Mouse (Mus musculus): Measurements from ENCODE around the gene Lrp1.

Gene Lrp1

DNA sequence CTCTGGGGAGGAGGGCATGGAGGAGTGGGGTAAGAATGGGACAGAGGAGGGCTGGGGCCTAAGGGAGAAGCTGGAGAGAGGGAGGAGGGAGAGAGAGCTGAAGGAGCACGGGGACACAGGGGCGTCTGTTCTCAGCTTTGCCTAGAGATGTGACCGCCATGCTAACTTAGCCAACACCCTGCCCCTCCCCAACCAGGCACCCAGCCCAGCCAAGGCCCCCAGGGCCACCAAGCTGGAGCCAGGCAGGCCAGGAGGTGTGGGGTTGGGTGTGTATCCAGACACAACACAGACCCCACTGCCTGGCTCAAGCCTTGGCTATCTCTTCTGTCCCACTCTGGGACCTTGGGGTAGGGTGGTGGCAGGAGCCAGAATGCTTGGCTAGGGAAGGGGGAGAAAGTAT lies 5.4 kb downstream of the Lrp1 start:
- DNase-seq (ENCODE audit: low spot score in 2 of 2) = no peak

DNA sequence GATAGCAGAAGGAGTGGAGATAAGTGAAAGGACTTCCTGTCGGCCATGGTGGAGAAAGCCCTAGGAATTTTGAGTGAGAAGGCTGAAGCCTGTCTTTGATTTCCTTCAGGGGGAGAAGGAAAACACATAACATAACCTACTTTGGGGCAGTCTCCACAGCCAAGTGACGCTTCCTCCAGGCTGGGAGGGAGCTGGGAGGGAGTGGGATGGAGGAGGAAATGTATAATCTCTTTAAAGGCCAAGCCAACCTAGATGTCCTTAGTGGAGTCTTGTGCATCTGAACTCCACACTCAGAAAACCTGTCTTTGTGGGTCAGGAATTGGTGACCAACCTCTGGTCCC lies 5.9 kb downstream of the Lrp1 start:
- DNase-seq (ENCODE audit: low spot score in 2 of 2) = no peak

GRCm38 (mm10) chr10:127614236-127615033 lies 6.5 kb downstream of the Lrp1 start:
- no peak for DNase-seq (ENCODE audit: low spot score in 2 of 2)

GRCm38 (mm10) chr10:127612079-127612775 lies 8.7 kb downstream of the Lrp1 start:
- no peak for DNase-seq (ENCODE audit: low spot score in 2 of 2)

DNA sequence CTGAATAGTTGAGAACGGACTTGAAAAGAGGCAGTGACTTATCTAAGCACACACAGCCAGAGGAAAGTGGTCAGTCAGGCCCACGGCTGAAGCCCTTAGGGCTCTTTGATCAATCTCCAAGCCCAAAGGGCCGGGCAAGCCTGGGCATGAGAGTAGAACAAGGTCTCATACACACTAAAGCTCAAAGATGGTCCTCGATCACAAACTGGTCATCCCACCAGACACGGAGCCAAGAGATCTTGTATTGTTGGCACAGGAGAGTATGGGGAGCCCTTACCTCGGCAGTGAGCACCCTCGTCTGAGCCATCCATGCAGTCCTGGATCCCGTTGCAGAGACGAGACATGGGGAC lies 10.9 kb downstream of the Lrp1 start:
- DNase-seq (ENCODE audit: low spot score in 2 of 2) = no peak

DNA sequence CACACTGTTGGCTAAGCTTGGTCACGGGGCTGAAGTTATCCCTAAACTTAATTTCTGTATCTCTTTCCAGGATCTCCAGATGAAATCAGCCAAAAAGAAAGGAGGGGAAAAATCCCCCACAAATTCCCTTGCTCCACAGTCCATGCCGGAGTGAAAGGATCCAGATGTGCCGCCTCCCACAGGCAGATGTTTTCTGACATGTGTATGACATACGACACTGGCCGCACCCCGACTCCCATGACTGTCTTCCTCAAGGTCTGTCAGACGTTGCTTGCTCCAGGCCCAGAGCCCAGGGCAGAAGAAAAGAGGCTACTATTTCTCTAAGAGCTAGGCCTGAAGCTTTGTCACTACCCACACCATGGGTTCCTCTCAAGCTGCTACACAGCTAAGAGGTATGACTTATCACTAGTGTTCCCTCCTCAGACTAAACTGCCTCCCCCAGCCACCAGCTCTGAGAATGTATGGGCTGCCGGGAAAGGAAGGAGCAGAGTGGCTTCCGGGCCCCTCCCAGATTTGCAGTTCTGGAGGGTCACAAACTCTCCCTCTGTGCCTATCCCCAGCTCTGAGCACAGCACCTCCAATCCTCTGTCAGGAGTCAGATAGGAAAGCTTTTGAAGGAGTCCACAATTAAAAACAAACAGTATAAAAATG lies 11.4 kb downstream of the Lrp1 start:
- DNase-seq (ENCODE audit: low spot score in 2 of 2) = no peak

GRCm38 (mm10) chr10:127607059-127607458 lies 13.9 kb downstream of the Lrp1 start:
- DNase-seq (ENCODE audit: low spot score in 2 of 2) = no peak

DNA sequence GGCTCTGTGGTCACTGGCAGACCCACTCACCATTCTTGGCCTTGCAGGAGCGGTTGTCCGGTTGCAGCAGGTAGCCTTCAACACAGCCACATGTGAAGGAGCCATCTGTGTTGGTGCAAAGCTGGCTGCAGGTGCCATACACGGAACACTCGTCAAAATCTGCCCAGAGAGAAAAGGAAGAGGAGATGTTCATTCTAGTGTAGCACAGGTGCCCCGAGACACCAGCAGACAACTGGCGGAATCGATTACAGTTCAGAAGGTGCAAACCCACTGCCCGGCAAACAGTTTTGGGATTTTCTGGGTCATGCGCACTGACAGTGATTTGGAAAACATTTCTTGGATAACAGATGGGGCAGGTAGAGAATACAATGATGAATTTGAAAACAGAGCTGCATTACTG lies 15.2 kb downstream of the Lrp1 start:
- no peak for DNase-seq (ENCODE audit: low spot score in 2 of 2)

DNA sequence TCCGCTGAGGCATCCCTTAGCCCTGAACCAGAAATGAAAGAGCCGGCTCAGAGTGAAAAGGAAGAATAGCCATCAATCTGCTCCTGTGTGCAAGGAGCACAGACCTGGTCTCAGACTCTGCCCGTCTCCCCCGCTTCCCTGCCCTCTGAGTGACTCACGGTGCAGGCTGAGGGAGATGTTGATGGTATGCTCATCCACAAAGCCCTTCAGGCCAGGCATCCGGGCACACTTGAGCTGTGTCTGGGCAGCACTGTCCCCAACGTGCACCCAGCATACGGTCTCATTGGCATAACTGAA lies 15.7 kb downstream of the Lrp1 start:
- no peak for DNase-seq (ENCODE audit: low spot score in 2 of 2)

DNA sequence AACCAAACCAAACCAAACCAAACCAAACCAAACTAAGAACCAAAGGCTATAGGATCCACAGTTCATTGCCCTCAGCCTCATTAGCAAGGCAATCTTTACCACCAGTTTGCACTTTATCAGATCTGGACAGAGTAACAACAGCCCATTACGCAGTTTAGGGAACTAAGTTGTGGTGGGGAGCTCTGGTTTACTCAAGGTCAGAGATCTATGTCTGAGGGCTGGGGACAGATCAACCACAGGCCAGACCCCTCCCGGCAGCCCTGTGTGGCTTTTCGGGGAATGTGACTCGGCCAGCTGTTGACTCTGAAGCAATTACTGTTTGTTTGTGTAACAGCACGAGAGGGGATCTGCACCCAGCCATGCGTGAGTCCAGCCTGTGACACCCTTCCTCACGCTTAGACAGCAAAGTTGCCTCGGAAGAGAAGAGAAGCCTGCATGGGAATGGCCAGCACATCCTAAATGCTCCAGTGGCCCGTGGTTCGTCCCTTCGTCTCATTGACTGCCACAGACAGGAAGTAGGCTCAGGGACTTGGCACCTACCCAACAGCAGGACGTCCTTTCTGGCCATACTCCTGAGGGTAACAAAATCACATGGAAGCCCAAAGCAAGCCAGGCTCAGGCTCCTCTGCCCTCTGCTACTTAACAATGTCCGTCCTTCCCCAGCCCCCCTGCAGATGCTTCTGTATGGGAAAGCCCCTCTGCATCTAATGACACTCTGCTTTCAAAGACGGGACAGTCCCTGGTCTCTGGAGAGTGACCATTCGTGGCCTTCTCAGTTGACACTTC lies 16.3 kb downstream of the Lrp1 start:
- DNase-seq (ENCODE audit: low spot score in 2 of 2) = no peak

DNA sequence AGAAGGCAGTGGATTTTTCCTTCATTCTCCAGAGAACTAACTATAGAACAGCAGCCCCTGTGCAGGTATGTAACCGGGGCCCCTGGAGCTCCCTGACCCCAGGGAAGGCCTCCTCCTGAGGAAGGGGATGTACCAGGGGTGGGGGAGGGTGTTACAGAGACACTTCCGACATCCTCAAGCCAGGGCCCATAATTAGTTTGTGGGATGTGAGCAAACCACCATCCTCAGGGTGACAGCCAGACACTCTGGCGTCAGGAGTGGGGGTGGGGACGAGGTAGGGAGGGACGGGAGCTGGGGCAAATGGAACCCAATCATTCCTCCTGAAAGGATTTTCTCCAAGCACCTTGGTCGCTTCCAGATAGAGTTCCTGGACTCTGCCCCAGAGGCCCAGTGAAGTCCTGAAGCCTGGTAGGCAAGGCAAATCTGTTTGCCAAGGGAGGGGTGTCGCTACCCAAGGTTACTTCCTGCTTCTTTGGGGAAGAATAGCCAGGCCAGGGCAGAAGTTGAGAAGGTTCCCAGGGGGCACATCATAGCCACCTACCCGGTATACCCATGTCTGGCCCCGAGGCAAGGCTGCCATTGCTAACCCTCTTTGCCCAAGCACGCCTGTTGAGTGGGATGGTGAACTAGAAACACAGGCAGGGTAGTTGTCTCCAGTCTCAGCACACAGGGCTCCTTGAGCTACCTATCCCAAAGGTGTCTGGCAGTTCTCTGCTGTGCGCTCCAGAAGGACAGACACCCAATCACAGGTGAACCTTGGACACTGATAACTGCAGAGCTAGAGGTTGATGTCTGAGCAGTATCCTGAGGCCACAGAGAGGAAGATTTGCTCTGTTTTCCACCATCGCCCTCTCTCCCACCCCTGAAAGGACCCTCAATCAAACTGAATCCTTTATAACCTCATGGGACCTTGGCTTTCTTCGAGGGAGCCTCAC lies 17.2 kb downstream of the Lrp1 start:
- no peak for DNase-seq (ENCODE audit: low spot score in 2 of 2)

- no peak for DNase-seq (ENCODE audit: low spot score in 2 of 2)
Observed at GRCm38 (mm10) chr10:127602194-127602593, 18.8 kb downstream of the Lrp1 start.

DNA sequence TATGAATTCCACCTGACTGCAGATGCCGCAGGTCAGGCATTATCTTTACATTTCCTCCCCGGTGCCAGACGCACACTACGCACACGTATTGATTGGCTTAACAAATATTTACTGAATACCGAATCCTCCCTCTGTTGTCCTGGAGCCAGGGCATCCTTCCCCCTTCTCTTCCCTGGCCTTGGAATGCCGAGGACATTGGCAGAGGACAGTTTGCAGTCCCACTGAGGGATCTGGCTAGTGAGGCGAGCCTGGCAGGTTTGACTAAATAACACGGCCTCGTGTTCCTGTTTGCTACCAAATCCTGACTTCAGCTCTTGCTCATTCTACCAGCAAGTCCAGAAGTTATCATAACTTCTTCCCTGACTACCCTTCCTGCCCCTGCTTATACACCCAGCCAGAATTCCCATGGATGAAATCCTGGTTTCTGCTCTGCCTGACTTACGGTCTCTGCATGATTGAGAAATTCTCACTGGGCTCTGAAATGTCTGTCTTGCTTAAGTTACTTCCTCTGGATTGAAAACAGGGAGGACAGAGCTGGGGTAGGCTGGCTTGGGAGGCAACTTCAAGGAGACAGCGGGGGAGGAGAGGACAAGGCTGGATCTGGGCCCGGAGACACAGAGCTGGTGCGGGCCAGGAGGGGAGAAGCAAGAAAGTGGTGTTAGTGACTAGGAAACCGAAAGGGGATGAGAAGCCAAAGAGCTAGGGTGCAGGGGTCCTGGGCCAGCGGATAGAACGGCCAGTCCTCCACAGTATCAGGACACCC lies 21.0 kb downstream of the Lrp1 start:
- no peak for DNase-seq (ENCODE audit: low spot score in 2 of 2)

DNA sequence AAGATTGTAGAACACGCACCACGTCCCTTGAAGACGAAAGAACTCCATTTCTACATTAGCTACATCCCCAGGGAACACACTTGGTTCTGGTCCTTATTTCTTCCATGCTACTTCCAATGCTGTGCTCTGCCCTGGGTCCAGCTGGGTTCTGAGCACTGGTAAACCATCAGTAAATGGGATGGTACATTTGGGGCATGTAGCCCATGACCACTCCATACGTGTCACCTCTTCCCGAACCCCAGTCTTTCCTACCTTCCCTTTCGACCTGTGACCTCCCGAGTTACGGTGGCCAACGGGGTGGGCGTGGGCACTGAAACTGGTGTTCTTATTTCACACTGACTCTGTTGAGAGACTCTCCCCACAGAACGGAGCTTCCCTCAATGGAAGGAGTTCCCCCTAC lies 21.7 kb downstream of the Lrp1 start:
- no peak for DNase-seq (ENCODE audit: low spot score in 2 of 2)

GRCm38 (mm10) chr10:127598607-127599006 lies 22.3 kb downstream of the Lrp1 start:
- no peak for DNase-seq (ENCODE audit: low spot score in 2 of 2)

DNA sequence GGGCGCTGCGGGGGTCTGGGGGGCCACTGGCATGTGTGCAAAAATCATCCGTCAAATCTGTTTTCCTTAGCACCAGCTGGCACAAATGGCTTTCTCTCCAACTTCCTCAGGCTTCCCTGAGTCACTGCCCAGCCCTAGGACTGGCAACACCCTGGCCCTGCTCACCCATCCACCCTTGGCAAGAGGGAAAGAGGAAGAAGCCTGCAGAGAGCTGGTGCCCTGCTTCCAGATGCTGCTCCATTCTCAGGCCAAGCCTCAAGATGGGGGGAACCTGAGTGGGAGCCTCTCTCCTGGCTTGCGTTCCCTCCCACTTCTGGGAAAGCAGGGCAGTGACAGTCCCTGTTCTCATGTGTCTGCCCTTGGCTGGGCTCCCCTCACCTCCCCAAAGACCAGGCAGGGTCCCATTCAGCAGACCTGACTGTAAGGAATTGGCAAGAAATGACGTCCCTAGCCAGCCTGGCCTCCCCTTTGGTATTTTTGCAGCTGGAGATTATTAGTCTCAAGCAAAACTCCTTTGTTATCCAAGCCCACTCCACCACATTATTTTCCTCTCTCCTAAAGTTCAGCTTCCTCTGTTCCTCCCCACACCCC lies 23.5 kb downstream of the Lrp1 start:
- DNase-seq (ENCODE audit: low spot score in 2 of 2) = no peak

GRCm38 (mm10) chr10:127596321-127596941 lies 24.5 kb downstream of the Lrp1 start:
- DNase-seq (ENCODE audit: low spot score in 2 of 2) = no peak

DNA sequence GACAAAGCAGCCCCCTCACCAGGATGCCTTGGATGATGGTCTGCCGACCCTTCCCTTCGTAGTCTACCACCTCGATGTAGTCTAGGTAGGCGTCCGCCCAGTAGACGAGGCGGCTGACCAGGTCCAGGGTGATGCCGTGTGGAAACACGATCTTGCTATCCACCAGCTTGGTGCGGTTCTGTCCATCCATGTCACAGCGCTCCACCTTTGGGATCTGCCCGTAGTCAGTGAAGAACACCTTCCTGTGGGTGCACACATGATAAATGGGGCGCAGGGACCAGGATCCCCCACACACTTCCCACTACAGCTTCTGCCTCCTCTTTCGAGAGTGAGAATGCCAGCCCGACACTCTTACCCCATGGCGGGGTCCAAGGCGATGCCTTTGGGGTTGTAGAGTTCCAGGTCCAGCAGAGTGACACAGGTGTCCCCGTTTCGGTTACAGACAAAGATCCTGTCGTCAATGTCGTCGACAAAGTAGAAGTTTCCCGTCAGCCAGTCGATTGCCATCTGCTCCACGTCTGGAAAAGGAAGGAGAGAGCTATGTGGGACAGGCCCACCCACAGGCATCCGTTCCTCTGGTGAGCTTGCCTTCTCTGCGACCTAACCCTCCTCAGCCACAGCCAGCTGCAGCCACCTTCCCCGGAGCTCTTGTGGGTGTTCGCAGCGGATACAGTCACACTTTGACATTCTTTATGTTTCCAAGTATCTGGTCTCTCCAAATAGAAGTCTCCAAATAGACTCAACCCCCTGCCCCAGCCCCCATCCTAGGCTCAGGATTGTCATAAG lies 25.8 kb downstream of the Lrp1 start:
- DNase-seq (ENCODE audit: low spot score in 2 of 2) = no peak

DNA sequence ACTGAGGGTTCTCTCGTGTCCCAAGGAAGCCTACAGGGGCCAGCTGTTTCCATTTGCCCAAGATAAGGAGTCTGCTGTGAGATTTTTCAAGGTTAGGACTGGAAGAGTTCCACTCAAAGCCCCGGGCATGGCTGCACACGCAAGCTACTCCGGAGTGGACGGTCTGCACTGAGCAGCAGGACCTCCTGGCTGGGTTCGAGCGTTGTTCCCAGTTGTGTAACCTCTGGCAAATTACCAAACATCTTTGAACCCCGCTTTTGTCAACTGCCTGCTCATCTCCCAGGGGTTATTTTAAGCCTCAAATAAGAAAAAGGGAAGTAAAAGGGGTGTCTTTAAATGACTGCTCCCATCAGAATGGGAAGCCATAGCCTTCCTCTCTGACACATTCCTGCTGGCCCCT lies 26.5 kb downstream of the Lrp1 start:
- no peak for DNase-seq (ENCODE audit: low spot score in 2 of 2)

Measured in frontal cortex, postnatal 14 days (tissue).